ENCODE assay signal across 9 mouse cellular contexts in the genomic region with DNA sequence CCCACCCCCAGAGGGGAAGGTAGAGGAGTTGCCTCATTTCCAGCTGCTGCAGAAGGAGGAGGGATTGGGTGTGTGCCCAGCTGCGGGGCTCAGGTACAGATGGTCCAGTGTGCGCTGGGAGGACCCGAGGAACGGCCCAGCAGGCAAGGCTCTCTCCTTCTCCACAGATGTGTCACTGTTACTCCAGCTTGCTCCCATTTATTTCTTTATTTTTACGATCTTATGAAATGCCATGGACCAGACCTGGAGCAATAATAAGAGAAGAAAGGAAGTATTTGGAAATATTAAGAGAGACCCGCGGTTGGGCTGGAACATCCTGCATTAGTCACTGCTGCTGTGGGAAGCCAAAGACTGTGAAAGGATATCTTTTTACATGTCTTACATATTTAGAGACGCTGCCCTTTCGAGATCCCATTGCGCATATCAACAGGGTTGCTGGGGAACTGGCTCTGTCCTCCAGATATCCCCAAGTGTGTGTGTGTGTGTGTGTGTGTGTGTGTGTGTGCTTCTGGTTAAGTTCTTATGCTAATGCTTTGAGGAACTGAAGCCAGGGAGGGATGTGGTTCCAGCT. TPM values are rescaled to one million over a fixed set of nuclear protein-coding genes. Genes with fewer than 3 reads are reported as not detected.
DNase-seq lines count a peak whose midpoint lies in the region; ATAC-seq and TF ChIP-seq lines count a peak whose summit lies in the region.
"Had no signal": no experiment of that assay in that cellular context is flagged by ENCODE, and none has a peak within 500 bp of the region (broad histone marks: within the 10 kb centered on the region; RNA-seq: fewer than 3 reads in every experiment).

No protein-coding gene starts in this region.

- H3K4me2 ChIP-seq in heart, embryonic 12.5 days, result no peak overlapping the region
- peak overlapping the region; percentile 35 for H3K4me2 ChIP-seq in lung, postnatal 0 days (replicated peaks; ENCODE audit: low read depth, low read length)

- no peak for ATAC-seq in heart, embryonic 12.5 days (ENCODE audit: insufficient number of reproducible peaks, low FRiP score)
- ATAC-seq in lung, postnatal 0 days, result peak; percentile 66

- peaks cover 8% of the 10 kb centered on the region for H3K4me1 ChIP-seq in heart, embryonic 12.5 days (replicated peaks)
- peaks cover 9% of the 10 kb centered on the region for H3K4me1 ChIP-seq in lung, postnatal 0 days (ENCODE audit: insufficient read depth, low read depth, low read length)
- peaks cover 10% of the 10 kb centered on the region for H3K4me1 ChIP-seq in hindbrain, embryonic 10.5 days (replicated peaks)

- TF ChIP-seq CTCF in lung, postnatal 0 days (IDR thresholded peaks at IDR 0.05), result no peak

- no peak overlapping the region for H3K9ac ChIP-seq in heart, embryonic 12.5 days
- H3K9ac ChIP-seq in lung, postnatal 0 days (replicated peaks; ENCODE audit: low read depth), result no peak overlapping the region

- H3K9me3 ChIP-seq in heart, embryonic 12.5 days (replicated peaks), result no peaks in the 10 kb centered on the region
- no peaks in the 10 kb centered on the region for H3K9me3 ChIP-seq in lung, postnatal 0 days (ENCODE audit: low read length)
- no peaks in the 10 kb centered on the region for H3K9me3 ChIP-seq in hindbrain, embryonic 10.5 days

- H3K4me3 ChIP-seq in heart, embryonic 12.5 days, result no peak overlapping the region
- H3K4me3 ChIP-seq in lung, postnatal 0 days (ENCODE audit: low read depth, low read length), result no peak overlapping the region
- no peak overlapping the region for H3K4me3 ChIP-seq in hindbrain, embryonic 10.5 days

- 58% methylated on average over 10 of the region's 10 CpGs for WGBS in heart, embryonic 12.5 days
- WGBS in lung, postnatal 0 days, result 30% methylated on average over 10 of the region's 10 CpGs
- WGBS in hindbrain, embryonic 10.5 days, result 72% methylated on average over 10 of the region's 10 CpGs

- no peak for TF ChIP-seq EP300 in lung, postnatal 0 days (IDR thresholded peaks at IDR 0.05)

- no peaks in the 10 kb centered on the region for H3K27me3 ChIP-seq in heart, embryonic 12.5 days (replicated peaks)
- no peaks in the 10 kb centered on the region for H3K27me3 ChIP-seq in lung, postnatal 0 days (replicated peaks; ENCODE audit: insufficient read depth, low read length)
- H3K27me3 ChIP-seq in hindbrain, embryonic 10.5 days (ENCODE audit: insufficient read depth, poor library complexity, severe bottlenecking), result no peaks in the 10 kb centered on the region
- H3K27me3 ChIP-seq: CH12.LX had no signal

- peak; percentile 72 to 79 for DNase-seq in heart, adult 18-20 months
- DNase-seq in A20 (ENCODE audit: low read depth, low spot score), result peak; percentile 28
- peak; percentile 42 to 72 for DNase-seq in gastrocnemius, postnatal 36 days
- DNase-seq in lung, postnatal 0 days (ENCODE audit: low spot score), result peak; percentile 88
- DNase-seq in left cerebral cortex, adult 11 months (ENCODE audit: low spot score), result no peak
- DNase-seq in adrenal gland, postnatal 14 days, result no peak
- DNase-seq in hindbrain, embryonic 10.5 days (ENCODE audit: low spot score), result no peak

- intact Hi-C loops in gastrocnemius, postnatal 36 days (cut with DNase I), result loop anchor here (5.0 kb wide), 1 partner anchor 49 kb away; no protein-coding TSS in a partner anchor

- H3K36me3 ChIP-seq in heart, embryonic 12.5 days, result no peaks in the 10 kb centered on the region
- H3K36me3 ChIP-seq in lung, postnatal 0 days (ENCODE audit: insufficient read depth, low read length), result no peaks in the 10 kb centered on the region
- no peaks in the 10 kb centered on the region for H3K36me3 ChIP-seq in hindbrain, embryonic 10.5 days

- H3K27ac ChIP-seq in heart, embryonic 12.5 days (ENCODE audit: poor library complexity, severe bottlenecking), result no peak overlapping the region
- peak overlapping the region; percentile 68 for H3K27ac ChIP-seq in lung, postnatal 0 days (ENCODE audit: low read length)
- H3K27ac ChIP-seq in hindbrain, embryonic 10.5 days, result no peak overlapping the region

RNA-seq across cellular contexts. Expression of gene Zfp281, which starts 58.9 kb away (rescaled TPM):
- 10 to 100 TPM in 1 of 2 experiments, 1 to 10 TPM in 1; 9.0 to 10.9 TPM for total RNA-seq in heart, adult 18-20 months (2021)
- polyA plus RNA-seq in heart, embryonic 12.5 days (2016; fragmentation: Nextera tagmentation; extraction: Ambion mirVana), result 18.2 and 19.2 TPM in 2 replicates
- total RNA-seq in gastrocnemius, postnatal 36 days (2021), result 10 to 100 TPM in 1 of 2 experiments, 1 to 10 TPM in 1; 8.3 to 10.9 TPM
- polyA plus RNA-seq in lung, postnatal 0 days (2015; fragmentation: Nextera tagmentation; extraction: Ambion mirVana), result 15.3 and 16.4 TPM in 2 replicates
- 16.3 and 16.9 TPM in 2 replicates for total RNA-seq in adrenal gland, postnatal 14 days (2021)
- polyA plus RNA-seq in hindbrain, embryonic 10.5 days (2016; fragmentation: Nextera tagmentation; extraction: Ambion mirVana), result 22.9 and 27.7 TPM in 2 replicates

Comparison
In these comparisons a context has a peak if more than half of its experiments do, and no peak if none do; other contexts are left out.
1. DNase-seq: peak in heart, adult 18-20 months (2 of 2), A20 (single experiment), gastrocnemius, postnatal 36 days (2 of 2) and lung, postnatal 0 days (single experiment); none in left cerebral cortex, adult 11 months (single experiment), adrenal gland, postnatal 14 days (single experiment) and hindbrain, embryonic 10.5 days (single experiment).